Mouse (Mus musculus): ENCODE results near the gene Rps6ka5.

Rps6ka5 gene

GRCm38 (mm10) chr12:100724606-100725457 is 2.0 kb downstream of the Rps6ka5 start:
- peak; percentile 91 for DNase-seq (ENCODE audit: low spot score)

- DNase-seq (ENCODE audit: low spot score), result no peak
These were observed 2.6 kb downstream of the Rps6ka5 start for GRCm38 (mm10) chr12:100724182-100724581.

- no peak for DNase-seq (ENCODE audit: low spot score)
These were observed 6.0 kb downstream of the Rps6ka5 start for GRCm38 (mm10) chr12:100720801-100721200.

GRCm38 (mm10) chr12:100717446-100717845 is 9.3 kb downstream of the Rps6ka5 start:
- no peak for DNase-seq (ENCODE audit: low spot score)

GRCm38 (mm10) chr12:100716969-100717368 is 9.8 kb downstream of the Rps6ka5 start:
- DNase-seq (ENCODE audit: low spot score), result no peak

GRCm38 (mm10) chr12:100711819-100712218 is 15.0 kb downstream of the Rps6ka5 start:
- no peak for DNase-seq (ENCODE audit: low spot score)

- no peak for DNase-seq (ENCODE audit: low spot score)
These were observed 15.6 kb downstream of the Rps6ka5 start for GRCm38 (mm10) chr12:100711116-100711691.

GRCm38 (mm10) chr12:100710432-100710831 is 16.4 kb downstream of the Rps6ka5 start:
- no peak for DNase-seq (ENCODE audit: low spot score)

GRCm38 (mm10) chr12:100707312-100707711 is 19.5 kb downstream of the Rps6ka5 start:
- no peak for DNase-seq (ENCODE audit: low spot score)

GRCm38 (mm10) chr12:100705057-100705722 is 21.6 kb downstream of the Rps6ka5 start:
- no peak for DNase-seq (ENCODE audit: low spot score)

GRCm38 (mm10) chr12:100698019-100698418 is 28.8 kb downstream of the Rps6ka5 start:
- no peak for DNase-seq (ENCODE audit: low spot score)

- DNase-seq (ENCODE audit: low spot score), result no peak
These were observed 30.2 kb downstream of the Rps6ka5 start for GRCm38 (mm10) chr12:100696621-100697020.

GRCm38 (mm10) chr12:100695252-100695651 is 31.5 kb downstream of the Rps6ka5 start:
- no peak for DNase-seq (ENCODE audit: low spot score)

- no peak for DNase-seq (ENCODE audit: low spot score)
These were observed 34.6 kb downstream of the Rps6ka5 start for GRCm38 (mm10) chr12:100692208-100692607.

GRCm38 (mm10) chr12:100690444-100690843 is 36.3 kb downstream of the Rps6ka5 start:
- no peak for DNase-seq (ENCODE audit: low spot score)

GRCm38 (mm10) chr12:100688177-100688576 is 38.6 kb downstream of the Rps6ka5 start:
- DNase-seq (ENCODE audit: low spot score), result no peak

- no peak for DNase-seq (ENCODE audit: low spot score)
These were observed 39.8 kb downstream of the Rps6ka5 start for GRCm38 (mm10) chr12:100687001-100687400.

GRCm38 (mm10) chr12:100681752-100682151 is 45.0 kb downstream of the Rps6ka5 start:
- DNase-seq (ENCODE audit: low spot score), result no peak

- no peak for DNase-seq (ENCODE audit: low spot score)
These were observed 45.5 kb downstream of the Rps6ka5 start for GRCm38 (mm10) chr12:100681241-100681640.

GRCm38 (mm10) chr12:100680676-100681075 is 46.1 kb downstream of the Rps6ka5 start:
- no peak for DNase-seq (ENCODE audit: low spot score)

- DNase-seq (ENCODE audit: low spot score), result no peak
These were observed 56.1 kb downstream of the Rps6ka5 start for GRCm38 (mm10) chr12:100670647-100671199.

- DNase-seq (ENCODE audit: low spot score), result no peak
These were observed 61.5 kb downstream of the Rps6ka5 start for GRCm38 (mm10) chr12:100665294-100665693.

GRCm38 (mm10) chr12:100660076-100660475 is 66.7 kb downstream of the Rps6ka5 start:
- DNase-seq (ENCODE audit: low spot score), result no peak
